Mouse (Mus musculus): ENCODE results near the gene Foxb1. TPM values are rescaled to one million over a fixed set of nuclear protein-coding genes. Genes with fewer than 3 reads are reported as not detected.
A peak's percentile ranks its signal among the peaks of the same experiment; 100 is the strongest.

The Foxb1 gene
- 5.7 and 6.8 TPM in 2 replicates for polyA plus RNA-seq (2016; fragmentation: Nextera tagmentation; extraction: Ambion mirVana)

- H3K27ac ChIP-seq, result peak within 1 kb of the TSS; percentile 87
- H3K9me3 ChIP-seq, result no peaks in the 10 kb centered on the region
- H3K4me3 ChIP-seq, result peak within 1 kb of the TSS; percentile 58
- H3K27me3 ChIP-seq (ENCODE audit: insufficient read depth, poor library complexity, severe bottlenecking), result peaks cover 100% of the 10 kb centered on the region
- DNase-seq (ENCODE audit: low spot score), result peak; percentile 72
- peaks cover 91% of the 10 kb centered on the region for H3K4me1 ChIP-seq (replicated peaks)
- WGBS, result under 1% methylated on average over 60 of the region's 60 CpGs
- H3K36me3 ChIP-seq, result no peaks in the 10 kb centered on the region
Measured at GRCm38 (mm10) chr9:69760371-69761301, at the start of gene Foxb1. Gene Foxb1, minus strand, starts transcription at chr9:69760940.

DNA sequence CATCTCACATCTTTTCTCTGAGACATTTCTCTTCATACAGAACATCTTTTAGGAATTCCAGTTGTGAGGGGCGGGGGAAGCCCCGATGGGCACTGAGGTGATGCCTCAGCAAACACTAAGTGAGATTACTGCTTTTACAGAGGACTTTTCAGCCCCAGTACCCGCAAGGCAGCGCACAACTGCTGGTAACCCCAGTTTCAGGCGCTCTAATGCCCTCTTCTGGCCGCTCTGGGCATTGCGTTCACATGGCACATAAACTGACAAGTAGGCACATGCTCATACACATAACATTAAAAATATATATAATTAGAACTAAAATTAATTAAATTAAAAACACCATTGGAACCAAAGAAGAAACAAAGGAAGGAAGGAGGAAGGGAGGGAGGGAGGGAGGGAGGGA, 29.8 kb upstream of the Foxb1 start:
- no peak overlapping the region for H3K4me3 ChIP-seq
- no peaks in the 10 kb centered on the region for H3K4me1 ChIP-seq (replicated peaks)
- peak; percentile 63 for DNase-seq (ENCODE audit: low spot score)
- 0 out of 2 replicates have a peak, but pooled peaks cover 2% of the 10 kb centered on the region for H3K9me3 ChIP-seq
- H3K27me3 ChIP-seq (ENCODE audit: insufficient read depth, poor library complexity, severe bottlenecking), result no peaks in the 10 kb centered on the region
- no peak overlapping the region for H3K27ac ChIP-seq
- no peaks in the 10 kb centered on the region for H3K36me3 ChIP-seq
- 55% methylated on average over 7 of the region's 7 CpGs for WGBS

DNA sequence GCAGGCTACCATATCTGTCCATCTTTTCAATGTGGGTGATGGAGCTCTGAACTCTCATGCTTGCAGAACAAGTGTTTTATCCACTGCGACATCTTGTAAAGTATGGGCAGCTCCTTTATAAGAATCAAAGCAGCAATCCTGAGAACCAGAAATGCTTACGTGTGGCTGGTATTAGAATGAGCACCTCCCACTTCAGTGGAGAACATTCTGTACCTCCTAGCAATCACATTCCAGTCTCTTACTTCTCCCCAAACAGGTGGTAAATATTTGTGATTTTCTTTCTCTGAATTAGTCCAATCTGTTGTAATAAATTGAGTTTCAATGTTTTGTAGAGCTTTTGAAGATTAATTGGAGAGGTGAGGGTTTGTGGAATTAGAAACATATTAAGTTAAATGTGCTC, 19.3 kb upstream of the Foxb1 start:
- DNase-seq (ENCODE audit: low spot score), result no peak
- 95% methylated on average over 2 of the region's 2 CpGs for WGBS
- peaks cover 9% of the 10 kb centered on the region for H3K27me3 ChIP-seq (ENCODE audit: insufficient read depth, poor library complexity, severe bottlenecking)
- no peak overlapping the region for H3K27ac ChIP-seq
- H3K4me1 ChIP-seq (replicated peaks), result no peaks in the 10 kb centered on the region
- no peaks in the 10 kb centered on the region for H3K9me3 ChIP-seq
- H3K36me3 ChIP-seq, result no peaks in the 10 kb centered on the region
- H3K4me3 ChIP-seq, result no peak overlapping the region

DNA sequence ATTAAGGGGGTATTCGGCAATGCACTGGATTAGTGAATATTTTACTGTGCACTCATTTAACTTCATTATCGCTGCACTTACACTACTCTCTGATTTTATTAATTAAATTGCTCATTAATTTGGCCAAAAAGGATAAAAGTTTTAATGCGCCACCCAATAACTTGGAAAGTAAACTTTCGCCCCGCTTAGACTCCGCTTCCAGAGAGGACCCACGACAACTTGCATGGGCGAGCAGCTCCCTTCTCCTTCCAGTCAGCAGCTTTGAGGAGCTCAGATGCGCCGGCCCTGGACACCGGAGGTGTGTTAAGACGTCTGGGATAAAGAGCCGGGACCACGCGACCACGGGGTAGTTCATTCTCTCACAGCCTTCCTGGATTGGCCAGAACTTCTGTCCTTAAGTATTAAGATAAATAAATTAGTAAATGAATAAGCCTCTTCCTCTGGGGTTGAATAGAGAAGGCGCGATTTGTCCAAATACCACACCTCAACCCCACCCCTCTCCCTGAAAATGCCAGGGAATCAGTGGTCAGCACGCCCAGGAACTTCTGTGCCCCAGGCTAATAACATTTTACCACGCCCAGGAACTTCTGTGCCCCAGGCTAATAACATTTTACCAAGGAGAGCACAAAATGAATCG, 9.3 kb upstream of the Foxb1 start:
- Histone ChIP-seq H3K36me3 (no peaks in the 10 kb centered on the region), H3K27me3 (ENCODE audit: insufficient read depth, poor library complexity, severe bottlenecking) (peaks cover 95% of the 10 kb centered on the region), H3K4me1 (replicated peaks) (peaks cover 56% of the 10 kb centered on the region), H3K27ac (no peak overlapping the region), H3K9me3 (no peaks in the 10 kb centered on the region), H3K4me3 (no peak overlapping the region; the same call in 1 of the 2 replicates)
- 7% methylated on average over 21 of the region's 21 CpGs for WGBS
- DNase-seq (ENCODE audit: low spot score), result peak; percentile 21

- 1% methylated on average over 36 of the region's 36 CpGs for WGBS
- peak; percentile 52 for DNase-seq (ENCODE audit: low spot score)
- no peak overlapping the region for H3K27ac ChIP-seq
- H3K4me1 ChIP-seq (replicated peaks), result peaks cover 64% of the 10 kb centered on the region
- H3K27me3 ChIP-seq (ENCODE audit: insufficient read depth, poor library complexity, severe bottlenecking), result peaks cover 99% of the 10 kb centered on the region
- H3K36me3 ChIP-seq, result no peaks in the 10 kb centered on the region
- H3K9me3 ChIP-seq, result no peaks in the 10 kb centered on the region
- peak overlapping the region; percentile 45 for H3K4me3 ChIP-seq
Measured at GRCm38 (mm10) chr9:69769091-69769948, 8.6 kb upstream of the Foxb1 start.

DNA sequence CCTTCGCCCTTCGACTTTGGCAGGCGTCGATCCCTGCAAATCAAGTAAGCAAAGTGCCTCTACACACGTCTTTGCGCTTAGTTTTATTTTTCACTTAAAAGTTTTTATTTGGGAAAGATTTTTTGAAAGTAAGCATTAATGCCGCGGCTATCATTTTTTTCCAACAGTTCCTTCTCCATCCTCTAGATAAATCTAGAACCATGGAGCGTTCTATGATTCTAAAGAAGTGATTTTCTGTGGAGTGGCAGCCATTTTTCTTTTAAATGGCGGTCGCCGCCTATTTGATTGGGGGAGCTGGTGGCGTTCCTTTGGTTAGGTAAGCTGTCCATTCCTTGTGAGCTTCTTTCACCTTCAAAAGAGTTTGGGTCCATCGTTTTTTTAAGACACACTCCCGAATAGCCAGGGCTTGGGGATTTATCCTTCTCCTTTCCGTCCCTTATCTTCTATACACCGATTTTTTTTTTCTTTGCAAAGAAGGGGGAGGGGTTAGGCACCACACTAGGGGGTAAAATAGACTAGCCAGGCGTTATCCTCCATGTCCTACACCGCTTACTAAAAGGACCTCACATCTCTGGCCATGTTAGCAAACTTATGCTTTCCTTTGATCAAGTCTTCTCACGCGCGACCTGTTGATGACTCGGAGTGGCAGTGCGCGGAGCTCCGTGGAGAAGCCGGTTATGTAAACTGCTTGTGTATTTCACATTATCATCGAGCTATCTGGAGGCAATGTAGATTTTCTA, 7.6 kb upstream of the Foxb1 start:
- Histone ChIP-seq H3K36me3 (no peaks in the 10 kb centered on the region), H3K27ac (peak overlapping the region; percentile 60; the same call in 1 of the 2 replicates), H3K4me3 (peak overlapping the region; percentile 45), H3K4me1 (replicated peaks) (peaks cover 74% of the 10 kb centered on the region), H3K27me3 (ENCODE audit: insufficient read depth, poor library complexity, severe bottlenecking) (peaks cover 99% of the 10 kb centered on the region), H3K9me3 (no peaks in the 10 kb centered on the region)
- DNase-seq (ENCODE audit: low spot score), result peak; percentile 44
- under 1% methylated on average over 28 of the region's 28 CpGs for WGBS

GRCm38 (mm10) chr9:69767421-69767820, 6.7 kb upstream of the Foxb1 start:
- peaks cover 80% of the 10 kb centered on the region for H3K4me1 ChIP-seq (replicated peaks)
- H3K27ac ChIP-seq, result peak overlapping the region; percentile 60; the same call in 1 of the 2 replicates
- H3K4me3 ChIP-seq, result peak overlapping the region; percentile 45
- H3K9me3 ChIP-seq, result no peaks in the 10 kb centered on the region
- 0% methylated on average over 9 of the region's 12 CpGs for WGBS
- H3K36me3 ChIP-seq, result no peaks in the 10 kb centered on the region
- DNase-seq (ENCODE audit: low spot score), result peak; percentile 64
- H3K27me3 ChIP-seq (ENCODE audit: insufficient read depth, poor library complexity, severe bottlenecking), result peaks cover 99% of the 10 kb centered on the region

- DNase-seq (ENCODE audit: low spot score), result no peak
- H3K9me3 ChIP-seq, result no peaks in the 10 kb centered on the region
- peaks cover 99% of the 10 kb centered on the region for H3K27me3 ChIP-seq (ENCODE audit: insufficient read depth, poor library complexity, severe bottlenecking)
- 1% methylated on average over 4 of the region's 4 CpGs for WGBS
- H3K4me1 ChIP-seq (replicated peaks), result peaks cover 80% of the 10 kb centered on the region
- no peaks in the 10 kb centered on the region for H3K36me3 ChIP-seq
- no peak overlapping the region; the same call in 1 of the 2 replicates for H3K27ac ChIP-seq
- H3K4me3 ChIP-seq, result peak overlapping the region; percentile 45; the same call in 1 of the 2 replicates
Measured at GRCm38 (mm10) chr9:69766936-69767335, 6.2 kb upstream of the Foxb1 start.

- Histone ChIP-seq H3K4me3 (peak overlapping the region; percentile 58), H3K27me3 (ENCODE audit: insufficient read depth, poor library complexity, severe bottlenecking) (peaks cover 99% of the 10 kb centered on the region), H3K36me3 (no peaks in the 10 kb centered on the region), H3K27ac (peak overlapping the region; percentile 82; the same call in 1 of the 2 replicates), H3K4me1 (replicated peaks) (peaks cover 85% of the 10 kb centered on the region), H3K9me3 (no peaks in the 10 kb centered on the region)
- WGBS, result 0% methylated on average over 8 of the region's 8 CpGs
- DNase-seq (ENCODE audit: low spot score), result peak; percentile 72
Measured at GRCm38 (mm10) chr9:69766301-69766700, 5.6 kb upstream of the Foxb1 start.

- peaks cover 93% of the 10 kb centered on the region for H3K4me1 ChIP-seq (replicated peaks)
- H3K9me3 ChIP-seq, result no peaks in the 10 kb centered on the region
- peak overlapping the region; percentile 82 for H3K27ac ChIP-seq
- peak; percentile 30 for DNase-seq (ENCODE audit: low spot score)
- peaks cover 99% of the 10 kb centered on the region for H3K27me3 ChIP-seq (ENCODE audit: insufficient read depth, poor library complexity, severe bottlenecking)
- H3K4me3 ChIP-seq, result peak overlapping the region; percentile 58
- WGBS, result 2% methylated on average over 8 of the region's 8 CpGs
- H3K36me3 ChIP-seq, result no peaks in the 10 kb centered on the region
Measured at GRCm38 (mm10) chr9:69765483-69766050, 4.8 kb upstream of the Foxb1 start.

DNA sequence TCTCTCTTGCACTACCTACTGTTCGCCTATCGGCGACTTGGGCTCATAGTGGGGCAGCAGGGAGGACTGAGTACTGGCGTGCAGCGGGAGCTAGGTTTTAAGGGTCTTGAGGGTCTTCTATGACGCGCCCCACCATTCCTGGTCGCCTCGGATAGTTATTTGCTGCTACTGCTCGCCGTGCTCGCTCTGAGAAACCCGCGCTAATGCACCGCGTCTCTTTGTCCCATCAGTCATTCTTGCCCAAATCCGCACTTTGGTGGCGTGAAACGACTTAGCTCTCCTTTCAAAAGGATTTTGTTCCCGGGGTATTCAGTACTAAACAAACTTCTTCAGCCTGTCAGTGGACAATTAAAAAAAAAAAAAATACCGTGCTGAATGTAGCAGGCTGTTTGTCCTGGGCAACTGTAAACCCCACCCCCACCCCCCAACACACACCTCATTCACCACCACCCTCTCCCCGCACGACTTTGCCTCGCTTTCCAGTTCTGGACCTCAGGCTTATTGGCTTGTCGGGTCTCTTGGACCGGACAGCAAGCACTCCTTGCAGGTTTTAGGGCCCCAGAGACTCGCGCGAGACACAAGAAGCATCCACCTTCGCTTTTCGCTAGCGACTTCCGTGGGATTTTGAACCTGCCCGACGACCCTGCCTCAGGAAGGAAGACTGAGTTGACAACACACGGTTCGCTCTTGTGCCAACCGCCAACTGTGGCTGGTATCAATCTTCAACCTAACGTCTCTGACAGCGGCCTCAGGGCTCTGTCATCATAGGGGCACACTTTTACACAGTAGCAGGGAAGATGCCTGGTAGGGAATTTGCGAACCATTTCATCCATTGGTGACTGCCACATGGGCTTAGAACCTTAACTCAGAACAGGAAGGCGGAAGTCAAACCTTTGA, 4.1 kb upstream of the Foxb1 start:
- DNase-seq (ENCODE audit: low spot score), result peak; percentile 65
- H3K36me3 ChIP-seq, result no peaks in the 10 kb centered on the region
- peak overlapping the region; percentile 82 for H3K27ac ChIP-seq
- peak overlapping the region; percentile 58 for H3K4me3 ChIP-seq
- peaks cover 97% of the 10 kb centered on the region for H3K4me1 ChIP-seq (replicated peaks)
- H3K9me3 ChIP-seq, result no peaks in the 10 kb centered on the region
- WGBS, result under 1% methylated on average over 42 of the region's 42 CpGs
- H3K27me3 ChIP-seq (ENCODE audit: insufficient read depth, poor library complexity, severe bottlenecking), result peaks cover 99% of the 10 kb centered on the region
